Mouse (Mus musculus) brain, embryonic 14.5 days (tissue): Measurements from ENCODE around the gene Slco2b1.

Experiments used
- CTCF ChIP-seq: fragments of 200-500 bp; IDR thresholded peaks from 2 replicates; pipeline ENCODE4 v1.5.1; 2012; ENCODE audit warnings: inconsistent platforms, mild to moderate bottlenecking, moderate library complexity, borderline replicate concordance; ENCODE audit not compliant: insufficient read depth, insufficient read length; ENCODE audit errors: extremely low read depth
- POLR2A ChIP-seq: fragments of 200-500 bp; IDR thresholded peaks from 2 replicates; pipeline ENCODE4 v1.6.1; 2012; ENCODE audit warnings: mild to moderate bottlenecking, inconsistent platforms, borderline replicate concordance; ENCODE audit not compliant: poor library complexity, insufficient read depth, insufficient read length, severe bottlenecking; ENCODE audit errors: extremely low read depth

- no peak for TF ChIP-seq CTCF
- no peak for TF ChIP-seq POLR2A
Observed at GRCm38 (mm10) chr7:99707038-99707595, 4.0 kb downstream of the Slco2b1 start.
